ENCODE assay signal across 9 mouse cellular contexts in genomic region chr6:94226262-94226661, GRCm38 (mm10). TPM values are rescaled to one million over a fixed set of nuclear protein-coding genes. Genes with fewer than 3 reads are reported as not detected.
DNase-seq lines count a peak whose midpoint lies in the region; ATAC-seq and TF ChIP-seq lines count a peak whose summit lies in the region.
"Had no signal": no experiment of that assay in that cellular context is flagged by ENCODE, and none has a peak within 500 bp of the region (broad histone marks: within the 10 kb centered on the region; RNA-seq: fewer than 3 reads in every experiment).

No protein-coding gene starts in this region.

- no peak for TF ChIP-seq CTCF in embryonic fibroblast, embryonic 13.5 days (IDR thresholded peaks at IDR 0.05; ENCODE audit: borderline replicate concordance, insufficient read depth, low read length)

- H3K36me3 ChIP-seq in heart, embryonic 12.5 days, result no peaks in the 10 kb centered on the region
- H3K36me3 ChIP-seq in midbrain, embryonic 11.5 days (ENCODE audit: control insufficient read depth, insufficient read depth, low read length), result no peaks in the 10 kb centered on the region
- no peaks in the 10 kb centered on the region for H3K36me3 ChIP-seq in midbrain, embryonic 10.5 days
- no peaks in the 10 kb centered on the region for H3K36me3 ChIP-seq in kidney, embryonic 14.5 days (ENCODE audit: control insufficient read depth, insufficient read depth, low read length)

- DNase-seq in heart, postnatal 36 days, result no peak
- DNase-seq in midbrain, embryonic 11.5 days (ENCODE audit: low spot score, missing footprints), result no peak
- DNase-seq in midbrain, embryonic 10.5 days (ENCODE audit: low spot score), result no peak
- DNase-seq in right cerebral cortex, postnatal 14 days, result peak; percentile 30
- no peak for DNase-seq in lung, adult 18-20 months
- DNase-seq: lung, postnatal 4 days had no signal

- no peaks in the 10 kb centered on the region for H3K27me3 ChIP-seq in heart, embryonic 12.5 days (replicated peaks)
- no peaks in the 10 kb centered on the region for H3K27me3 ChIP-seq in midbrain, embryonic 11.5 days (ENCODE audit: control insufficient read depth, insufficient read depth, low read length)
- no peaks in the 10 kb centered on the region for H3K27me3 ChIP-seq in midbrain, embryonic 10.5 days (ENCODE audit: low read depth, poor library complexity, severe bottlenecking)
- H3K27me3 ChIP-seq in kidney, embryonic 14.5 days (ENCODE audit: control insufficient read depth, insufficient read depth, low read length), result no peaks in the 10 kb centered on the region

- H3K4me1 ChIP-seq in heart, embryonic 12.5 days (replicated peaks), result peaks cover 76% of the 10 kb centered on the region
- H3K4me1 ChIP-seq in midbrain, embryonic 11.5 days (ENCODE audit: control insufficient read depth, insufficient read depth, low read length), result peaks cover 11% of the 10 kb centered on the region
- peaks cover 37% of the 10 kb centered on the region for H3K4me1 ChIP-seq in midbrain, embryonic 10.5 days
- H3K4me1 ChIP-seq in embryonic fibroblast, embryonic 13.5 days (ENCODE audit: control insufficient read depth, insufficient read depth, low read length), result peaks cover 23% of the 10 kb centered on the region; the same call in 1 of the 2 replicates
- peaks cover 32% of the 10 kb centered on the region for H3K4me1 ChIP-seq in kidney, embryonic 14.5 days (ENCODE audit: control insufficient read depth, insufficient read depth, low read length)

- 63% methylated on average over 6 of the region's 6 CpGs for WGBS in heart, embryonic 12.5 days
- 85% methylated on average over 6 of the region's 6 CpGs for WGBS in midbrain, embryonic 11.5 days
- WGBS in midbrain, embryonic 10.5 days, result 89% methylated on average over 6 of the region's 6 CpGs
- 59% methylated on average over 6 of the region's 6 CpGs for WGBS in kidney, embryonic 14.5 days

- H3K4me3 ChIP-seq in heart, embryonic 12.5 days, result no peak overlapping the region
- no peak overlapping the region for H3K4me3 ChIP-seq in midbrain, embryonic 11.5 days (ENCODE audit: low read depth, low read length)
- H3K4me3 ChIP-seq in midbrain, embryonic 10.5 days, result no peak overlapping the region
- H3K4me3 ChIP-seq in embryonic fibroblast, embryonic 13.5 days (ENCODE audit: insufficient read depth, low read length), result no peak overlapping the region
- H3K4me3 ChIP-seq in kidney, embryonic 14.5 days (ENCODE audit: low read length), result no peak overlapping the region

- H3K9ac ChIP-seq in heart, embryonic 12.5 days, result 0 out of 2 replicates have a peak overlapping the region, but pooled peaks have one; percentile 20
- 0 out of 2 replicates have a peak overlapping the region, but pooled peaks have one; percentile 9 for H3K9ac ChIP-seq in midbrain, embryonic 11.5 days (ENCODE audit: low read length)
- H3K9ac ChIP-seq in kidney, embryonic 14.5 days (ENCODE audit: low read depth, low read length), result no peak overlapping the region

- H3K9me3 ChIP-seq in heart, embryonic 12.5 days (replicated peaks), result no peaks in the 10 kb centered on the region
- no peaks in the 10 kb centered on the region for H3K9me3 ChIP-seq in midbrain, embryonic 11.5 days (ENCODE audit: control insufficient read depth, low read length)
- H3K9me3 ChIP-seq in midbrain, embryonic 10.5 days (replicated peaks), result no peaks in the 10 kb centered on the region
- no peaks in the 10 kb centered on the region for H3K9me3 ChIP-seq in kidney, embryonic 14.5 days (ENCODE audit: control insufficient read depth, low read length)

- TF ChIP-seq POLR2A in embryonic fibroblast, embryonic 13.5 days (IDR thresholded peaks at IDR 0.05; ENCODE audit: low read depth, low read length), result no peak

- intact Hi-C loops in heart, postnatal 36 days (cut with DNase I), result loop anchor here (2.0 kb wide), 1 partner anchor 81 kb away; no protein-coding TSS in a partner anchor

- peak; percentile 20; the same call in 1 of the 2 replicates for ATAC-seq in heart, embryonic 12.5 days (ENCODE audit: insufficient number of reproducible peaks, low FRiP score)
- no peak for ATAC-seq in midbrain, embryonic 11.5 days (ENCODE audit: low FRiP score)
- no peak for ATAC-seq in kidney, embryonic 14.5 days (ENCODE audit: low FRiP score, low TSS enrichment)

- peak overlapping the region; percentile 3; the same call in 1 of the 2 replicates for H3K4me2 ChIP-seq in heart, embryonic 12.5 days
- no peak overlapping the region for H3K4me2 ChIP-seq in midbrain, embryonic 11.5 days
- H3K4me2 ChIP-seq in kidney, embryonic 14.5 days (replicated peaks; ENCODE audit: low read depth, low read length), result no peak overlapping the region

- peak overlapping the region; percentile 37 for H3K27ac ChIP-seq in heart, embryonic 12.5 days (ENCODE audit: poor library complexity, severe bottlenecking)
- no peak overlapping the region for H3K27ac ChIP-seq in midbrain, embryonic 11.5 days (ENCODE audit: low read depth, low read length)
- H3K27ac ChIP-seq in midbrain, embryonic 10.5 days (replicated peaks), result no peak overlapping the region
- H3K27ac ChIP-seq in embryonic fibroblast, embryonic 13.5 days (ENCODE audit: insufficient read depth, low read length), result peak overlapping the region; percentile 79
- H3K27ac ChIP-seq in kidney, embryonic 14.5 days (ENCODE audit: low read depth, low read length), result no peak overlapping the region

RNA-seq across cellular contexts. Expression of gene Magi1, which starts 57.5 kb away (rescaled TPM):
- 9.9 and 13.2 TPM in 2 replicates for polyA plus RNA-seq in heart, embryonic 12.5 days (2016; fragmentation: Nextera tagmentation; extraction: Ambion mirVana)
- total RNA-seq in heart, postnatal 36 days (2021), result 10 to 100 TPM; 14.3 to 16.6 TPM
- 28.5 and 29.6 TPM in 2 replicates for polyA plus RNA-seq in midbrain, embryonic 11.5 days (2014; fragmentation: Nextera tagmentation; extraction: Ambion mirVana)
- 19.4 and 29.7 TPM in 2 replicates for polyA plus RNA-seq in midbrain, embryonic 10.5 days (2016; fragmentation: Nextera tagmentation; extraction: Ambion mirVana)
- 15.0 and 16.3 TPM in 2 replicates for polyA plus RNA-seq in embryonic fibroblast, embryonic 13.5 days (2011; ENCODE audit: insufficient read length, low read depth, missing spikeins)
- polyA plus RNA-seq in kidney, embryonic 14.5 days (2014; fragmentation: Nextera tagmentation; extraction: Ambion mirVana), result 10.6 and 10.9 TPM in 2 replicates

Comparison
In these comparisons a context has a peak if more than half of its experiments do, and no peak if none do; other contexts are left out.
1. H3K27ac ChIP-seq: peak in heart, embryonic 12.5 days (single experiment) and embryonic fibroblast, embryonic 13.5 days (single experiment); none in midbrain, embryonic 11.5 days (single experiment), midbrain, embryonic 10.5 days (single experiment) and kidney, embryonic 14.5 days (single experiment).